Mouse (Mus musculus): Measurements from ENCODE around the gene Abhd12b.

DNA sequence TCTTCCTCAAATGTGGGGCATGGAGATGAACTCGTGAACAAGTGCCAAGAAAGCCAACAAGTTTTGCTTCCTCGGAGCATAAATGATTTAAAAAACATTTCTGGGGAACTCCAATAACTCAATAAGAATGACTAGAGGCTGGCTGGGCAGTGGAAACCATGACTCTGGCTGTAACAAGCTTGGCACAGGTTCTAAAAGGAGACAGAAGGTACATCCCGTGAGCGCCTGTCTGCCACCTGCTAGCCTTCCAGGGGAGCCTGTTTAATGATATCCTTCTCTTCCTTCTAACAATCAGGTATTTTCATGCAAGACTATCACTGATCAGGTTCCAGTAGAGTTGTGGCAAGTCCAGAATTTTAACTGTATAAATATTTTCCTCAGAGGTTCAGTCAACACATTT is 58.6 kb downstream of the Abhd12b start:
- TF ChIP-seq CTCF (conservative IDR thresholded peaks at IDR 0.05; ENCODE audit: low read length) = no peak
- TF ChIP-seq NANOG (IDR thresholded peaks at IDR 0.05; ENCODE audit: borderline replicate concordance, low read length) = no peak
- TF ChIP-seq POU5F1 (IDR thresholded peaks at IDR 0.05; ENCODE audit: borderline replicate concordance, low read length) = no peak
